Mouse (Mus musculus) forebrain, postnatal 0 days (tissue): ENCODE measurements at regions not wholly inside any gene's neighbourhood (a gene's known extent, or its start where the extent isn't known, plus 50 kb on each side); places are given as distances from the start of the nearest gene placed in this dataset.

ENCODE experiments used
- ATAC-seq: fragments of 200-750 bp; cut with Nextera tagmentation; 2 replicates; pipeline ENCODE4 v1.8.0; 2017; ENCODE audit warnings: mild to moderate bottlenecking, moderate library complexity
- DNase-seq: peaks from one replicate; pipeline ENCODE4 v3.0.0-alpha.2; 2015
- H3K27ac ChIP-seq: fragments of 300-500 bp; sonication (generic); 2 replicates; pipeline ENCODE4 v1.5.1; 2014; ENCODE audit warnings: low read depth, mild to moderate bottlenecking, antibody characterized with exemption, low read length, moderate library complexity, mixed read lengths
- H3K27me3 ChIP-seq: fragments of 300-500 bp; sonication (generic); 2 replicates; pipeline ENCODE4 v1.6.1; 2014; ENCODE audit warnings: mild to moderate bottlenecking, low read length, mixed read lengths; ENCODE audit not compliant: insufficient read depth
- H3K36me3 ChIP-seq: fragments of 300-500 bp; sonication (generic); 2 replicates; pipeline ENCODE4 v1.6.1; 2014; ENCODE audit warnings: mild to moderate bottlenecking, moderate library complexity; ENCODE audit not compliant: insufficient read depth
- H3K4me1 ChIP-seq: fragments of 300-500 bp; sonication (generic); 2 replicates; pipeline ENCODE4 v1.6.1; 2014; ENCODE audit warnings: antibody characterized with exemption; ENCODE audit not compliant: insufficient read depth
- H3K4me2 ChIP-seq: fragments of 300-500 bp; sonication (generic); 2 replicates; pipeline ENCODE4 v1.6.1; 2014; ENCODE audit warnings: low read depth, mild to moderate bottlenecking, moderate library complexity
- H3K4me3 ChIP-seq: fragments of 300-500 bp; sonication (generic); 2 replicates; pipeline ENCODE4 v1.5.1; 2014; ENCODE audit warnings: low read depth, low read length, mixed read lengths
- H3K9ac ChIP-seq: fragments of 300-500 bp; sonication (generic); 2 replicates; pipeline ENCODE4 v1.6.1; 2014; ENCODE audit warnings: mild to moderate bottlenecking
- H3K9me3 ChIP-seq: fragments of 300-500 bp; sonication (generic); 2 replicates; pipeline ENCODE4 v1.6.1; 2016; ENCODE audit warnings: low read length
- CTCF ChIP-seq: sonication (generic); IDR thresholded peaks from 2 replicates; pipeline ENCODE4 v1.5.1; 2016; ENCODE audit warnings: antibody characterized with exemption, control low read depth, low read depth
- WGBS: fragments of 180-500 bp; shearing (Covaris S2); extraction: QIAGEN DNeasy Blood & Tissue Kit; methylation state at CpG from one replicate; pipeline ENCODE4 v1.1.7; 2014; 5-methylcytosine and 5-hydroxymethylcytosine counted together

GRCm38 (mm10) chr4:142330599-142330998 is 91.4 kb upstream of the Kazn start:
- 96% methylated on average over 3 of the region's 3 CpGs for WGBS
- peak; percentile 32; the same call in 1 of the 2 replicates for TF ChIP-seq CTCF
- no peak overlapping the region for H3K9ac ChIP-seq

GRCm38 (mm10) chr4:142329600-142329999 is 90.4 kb upstream of the Kazn start:
- H3K4me2 ChIP-seq: no peak overlapping the region
- ATAC-seq (no peak), DNase-seq (no peak)
- no peak overlapping the region for H3K27ac ChIP-seq
- no peak overlapping the region for H3K9ac ChIP-seq
- WGBS: 90% methylated on average over 2 of the region's 2 CpGs
- no peaks in the 10 kb centered on the region for H3K4me1 ChIP-seq
- no peaks in the 10 kb centered on the region for H3K27me3 ChIP-seq
- TF ChIP-seq CTCF: peak; percentile 32; the same call in 1 of the 2 replicates
- no peaks in the 10 kb centered on the region for H3K36me3 ChIP-seq
- H3K9me3 ChIP-seq: no peaks in the 10 kb centered on the region
- H3K4me3 ChIP-seq: no peak overlapping the region

More at GRCm38 (mm10) chr4:142330599-142330998, 91.4 kb upstream of the Kazn start:
- no peak for DNase-seq
- H3K4me3 ChIP-seq: no peak overlapping the region
- no peaks in the 10 kb centered on the region for H3K9me3 ChIP-seq
- H3K27ac ChIP-seq: no peak overlapping the region
- H3K36me3 ChIP-seq: no peaks in the 10 kb centered on the region
- no peak for ATAC-seq
- no peaks in the 10 kb centered on the region for H3K27me3 ChIP-seq
- H3K4me2 ChIP-seq: no peak overlapping the region
- H3K4me1 ChIP-seq: no peaks in the 10 kb centered on the region

GRCm38 (mm10) chr4:142326511-142326910 is 87.3 kb upstream of the Kazn start:
- no peak for TF ChIP-seq CTCF
- Histone ChIP-seq H3K4me3 (no peak overlapping the region), H3K4me1 (no peaks in the 10 kb centered on the region), H3K27ac (no peak overlapping the region), H3K27me3 (no peaks in the 10 kb centered on the region), H3K4me2 (no peak overlapping the region), H3K9me3 (no peaks in the 10 kb centered on the region), H3K9ac (no peak overlapping the region), H3K36me3 (no peaks in the 10 kb centered on the region)
- WGBS: 85% methylated on average over 5 of the region's 5 CpGs
- DNase-seq (no peak), ATAC-seq (no peak)

GRCm38 (mm10) chr4:142321209-142321863 is 82.1 kb upstream of the Kazn start:
- ATAC-seq: peak; percentile 56
- no peak for DNase-seq
- Histone ChIP-seq H3K4me3 (no peak overlapping the region), H3K4me2 (no peak overlapping the region), H3K9ac (no peak overlapping the region), H3K27ac (no peak overlapping the region), H3K9me3 (no peaks in the 10 kb centered on the region), H3K4me1 (no peaks in the 10 kb centered on the region), H3K36me3 (no peaks in the 10 kb centered on the region), H3K27me3 (no peaks in the 10 kb centered on the region)
- no peak for TF ChIP-seq CTCF
- 24% methylated on average over 14 of the region's 14 CpGs for WGBS

- Histone ChIP-seq H3K9ac (no peak overlapping the region), H3K4me2 (no peak overlapping the region), H3K27me3 (no peaks in the 10 kb centered on the region), H3K9me3 (no peaks in the 10 kb centered on the region; the same call in 1 of the 2 replicates), H3K36me3 (no peaks in the 10 kb centered on the region), H3K4me1 (no peaks in the 10 kb centered on the region), H3K27ac (no peak overlapping the region), H3K4me3 (no peak overlapping the region)
- DNase-seq (no peak), ATAC-seq (peak; percentile 83)
- no peak for TF ChIP-seq CTCF
- WGBS: 70% methylated on average over 6 of the region's 6 CpGs
These were observed 71.1 kb upstream of the Kazn start for GRCm38 (mm10) chr4:142310282-142310681.

GRCm38 (mm10) chr4:142308271-142308670 is 69.1 kb upstream of the Kazn start:
- no peak overlapping the region for H3K4me3 ChIP-seq
- no peak overlapping the region for H3K9ac ChIP-seq
- WGBS: 72% methylated on average over 7 of the region's 7 CpGs
- no peaks in the 10 kb centered on the region; the same call in 1 of the 2 replicates for H3K9me3 ChIP-seq
- H3K4me2 ChIP-seq: no peak overlapping the region
- no peak for ATAC-seq
- H3K27me3 ChIP-seq: no peaks in the 10 kb centered on the region
- H3K36me3 ChIP-seq: no peaks in the 10 kb centered on the region
- no peak for TF ChIP-seq CTCF
- no peak overlapping the region for H3K27ac ChIP-seq
- DNase-seq: no peak
- H3K4me1 ChIP-seq: 0 out of 2 replicates have a peak, but pooled peaks cover 2% of the 10 kb centered on the region

GRCm38 (mm10) chr4:142307321-142307720 is 68.1 kb upstream of the Kazn start:
- no peak overlapping the region for H3K4me2 ChIP-seq
- ATAC-seq (no peak), DNase-seq (no peak)
- no peaks in the 10 kb centered on the region; the same call in 1 of the 2 replicates for H3K9me3 ChIP-seq
- 76% methylated on average over 11 of the region's 11 CpGs for WGBS
- TF ChIP-seq CTCF: no peak
- H3K27me3 ChIP-seq: no peaks in the 10 kb centered on the region
- no peaks in the 10 kb centered on the region for H3K36me3 ChIP-seq
- H3K27ac ChIP-seq: no peak overlapping the region
- no peak overlapping the region for H3K9ac ChIP-seq
- peaks cover 7% of the 10 kb centered on the region for H3K4me1 ChIP-seq
- H3K4me3 ChIP-seq: no peak overlapping the region
